Mouse (Mus musculus) olfactory bulb, adult 2 months (tissue): ENCODE results near the gene Arl5a.

Experiments used
- CTCF ChIP-seq: fragments of 200-500 bp; IDR thresholded peaks from 2 replicates; pipeline ENCODE4 v1.5.1; 2012; ENCODE audit warnings: low read depth, mild to moderate bottlenecking, low read length, moderate library complexity; ENCODE audit not compliant: insufficient read depth
- POLR2A ChIP-seq: fragments of 200-500 bp; IDR thresholded peaks from 2 replicates; pipeline ENCODE4 v1.6.1; 2012; ENCODE audit warnings: mild to moderate bottlenecking, low read depth, low read length, moderate library complexity; ENCODE audit not compliant: insufficient read depth

- no peak for TF ChIP-seq POLR2A
- no peak for TF ChIP-seq CTCF
Observed at GRCm38 (mm10) chr2:52421197-52421596, 3.5 kb downstream of the Arl5a start.
